Mouse (Mus musculus) retina, postnatal 1 day (tissue): ENCODE data around the gene Eef2kmt.
"Not testable (repeated sequence)": the region's sequence is repeated elsewhere in the genome, so short reads cannot be mapped to it uniquely, and the experiment has no call there.

Experiments used
- DNase-seq: peaks from one replicate; pipeline ENCODE4 v3.0.0-alpha.2; 2012

Eef2kmt gene

DNA sequence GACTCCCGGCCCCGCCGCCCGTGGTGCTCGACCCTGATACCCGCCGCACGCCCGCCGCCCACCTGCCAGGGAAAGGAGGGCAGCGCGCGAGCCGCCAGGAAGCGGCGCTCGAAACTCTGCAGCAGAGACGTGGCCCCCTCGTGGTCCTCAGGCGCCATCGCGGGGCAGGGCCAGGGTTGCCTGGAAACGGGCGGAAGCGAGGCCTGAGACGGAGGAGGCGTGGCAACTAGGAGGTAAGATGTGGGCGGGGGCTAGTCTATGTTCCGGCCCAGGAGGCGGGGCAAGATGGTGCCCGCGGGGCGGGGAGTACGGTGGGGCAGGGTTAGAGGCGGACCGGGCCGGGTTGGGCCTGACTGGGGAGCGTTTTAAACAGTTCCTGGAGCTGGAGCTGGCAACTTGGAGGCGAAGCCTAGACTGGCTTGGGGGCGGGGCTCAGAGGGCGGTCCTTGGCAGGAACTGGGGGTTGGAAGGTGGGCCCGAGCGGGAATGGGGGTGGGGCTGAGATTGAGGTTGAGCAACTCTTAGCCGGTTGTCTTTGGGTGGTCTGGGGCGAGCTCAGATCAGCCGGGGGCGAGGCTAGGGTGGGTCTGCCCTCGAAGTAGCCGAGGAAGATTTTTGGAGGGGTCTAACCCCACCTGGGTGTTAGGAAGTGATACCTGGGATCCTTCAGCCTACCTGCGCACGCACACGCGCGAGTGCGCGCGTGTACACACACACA, at the start of gene Eef2kmt:
Gene Eef2kmt, minus strand, starts transcription at position 205 of the 718 bp plus-strand sequence.
- peak; percentile 99 for DNase-seq

- DNase-seq: no peak
Observed at GRCm38 (mm10) chr16:5295238-5295637, 39.5 kb upstream of the Eef2kmt start.

GRCm38 (mm10) chr16:5285376-5285775, 29.6 kb upstream of the Eef2kmt start:
- DNase-seq: no peak

- no peak for DNase-seq
Observed at GRCm38 (mm10) chr16:5282686-5283085, 26.9 kb upstream of the Eef2kmt start.

- peak; percentile 3 for DNase-seq
Observed at GRCm38 (mm10) chr16:5279571-5280222, 23.9 kb upstream of the Eef2kmt start.

- DNase-seq: no peak
Observed at GRCm38 (mm10) chr16:5272371-5272770, 16.6 kb upstream of the Eef2kmt start.

DNA sequence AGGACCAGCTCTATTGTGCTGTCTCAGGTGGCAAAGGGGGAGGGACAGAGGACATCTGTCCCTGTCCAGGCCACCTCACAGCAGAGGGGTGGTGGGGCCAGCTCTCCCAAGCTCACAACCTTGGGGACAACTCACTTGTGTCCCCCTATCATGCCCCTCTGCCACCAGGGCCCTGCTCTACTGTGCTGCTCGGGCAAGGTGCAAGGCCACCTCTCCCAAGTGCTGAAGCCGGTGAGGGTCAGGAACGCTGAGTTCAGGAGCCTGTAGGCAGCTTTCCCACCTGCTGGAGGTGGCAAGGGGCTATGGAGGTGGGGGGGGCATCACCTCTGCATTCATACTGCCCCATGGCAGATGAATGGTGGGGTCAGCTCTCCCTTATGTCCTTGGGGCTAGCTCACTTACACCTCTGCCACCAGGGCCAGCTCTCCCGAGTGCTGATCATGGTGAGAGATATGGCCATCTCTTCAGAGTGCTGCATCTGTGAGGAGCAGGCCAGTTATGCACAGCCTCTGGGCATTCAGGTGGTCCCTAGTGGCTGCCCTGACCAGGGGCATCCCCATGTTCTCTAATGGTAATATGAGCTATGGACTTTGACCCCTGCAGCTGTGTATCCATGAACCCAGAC, 15.7 kb upstream of the Eef2kmt start:
- no peak for DNase-seq

- no peak for DNase-seq
Observed at GRCm38 (mm10) chr16:5263926-5264325, 8.1 kb upstream of the Eef2kmt start.

DNA sequence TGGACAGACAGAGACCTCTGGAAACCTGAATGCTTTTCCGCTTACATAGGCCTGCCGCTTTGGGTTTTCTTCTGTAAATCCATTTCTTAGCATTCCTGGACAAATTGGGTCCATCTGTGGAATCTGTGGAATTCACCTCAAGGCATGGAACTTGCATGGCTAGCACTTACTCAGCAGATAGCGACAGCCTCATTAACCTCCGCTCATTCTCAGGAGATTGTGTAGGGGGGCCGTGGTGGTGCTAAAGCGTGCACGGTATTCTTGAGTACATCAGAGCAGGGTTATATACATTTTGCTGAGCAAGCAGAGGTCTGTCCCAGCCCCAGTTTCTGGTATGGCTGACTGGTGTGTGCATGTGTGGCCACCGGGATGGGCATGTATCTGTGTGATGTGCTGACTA, 7.4 kb upstream of the Eef2kmt start:
- DNase-seq: no peak

DNA sequence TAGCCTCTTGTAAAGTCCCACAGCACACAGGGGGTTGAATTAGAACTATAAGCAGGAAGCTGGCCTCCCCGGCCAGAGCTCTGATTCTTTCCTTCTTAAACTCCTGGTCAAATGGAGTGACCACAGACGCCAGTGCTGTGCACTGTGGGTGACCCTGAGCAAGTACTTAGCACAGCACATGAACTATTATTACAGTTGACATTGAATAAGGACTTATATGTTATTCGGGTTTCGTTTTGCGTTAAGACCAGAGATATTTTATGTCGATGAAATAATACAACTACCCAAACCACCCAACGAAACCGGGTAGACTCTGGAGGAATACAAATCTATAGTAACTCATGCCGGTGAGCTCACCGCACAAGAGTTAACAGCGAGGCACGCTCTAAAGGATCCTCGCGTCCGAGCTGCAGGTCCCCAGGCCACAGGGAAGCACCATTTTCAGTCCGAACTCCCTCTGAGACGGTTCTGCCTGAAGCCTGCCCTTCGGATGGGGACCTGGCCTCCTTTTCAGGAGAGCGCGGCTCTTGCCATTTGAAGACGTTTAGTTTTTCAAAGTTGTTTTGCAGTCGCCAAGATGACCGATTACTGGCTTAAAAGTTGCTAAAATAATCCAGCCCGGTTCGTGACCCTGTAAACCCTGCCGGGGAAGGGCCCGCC, 572 bp downstream of the Eef2kmt start:
- DNase-seq: peak; percentile 9

- DNase-seq: peak; percentile 89
Observed at GRCm38 (mm10) chr16:5254346-5255025, 1.3 kb downstream of the Eef2kmt start.

GRCm38 (mm10) chr16:5252260-5252659, 3.5 kb downstream of the Eef2kmt start:
- no peak for DNase-seq

DNA sequence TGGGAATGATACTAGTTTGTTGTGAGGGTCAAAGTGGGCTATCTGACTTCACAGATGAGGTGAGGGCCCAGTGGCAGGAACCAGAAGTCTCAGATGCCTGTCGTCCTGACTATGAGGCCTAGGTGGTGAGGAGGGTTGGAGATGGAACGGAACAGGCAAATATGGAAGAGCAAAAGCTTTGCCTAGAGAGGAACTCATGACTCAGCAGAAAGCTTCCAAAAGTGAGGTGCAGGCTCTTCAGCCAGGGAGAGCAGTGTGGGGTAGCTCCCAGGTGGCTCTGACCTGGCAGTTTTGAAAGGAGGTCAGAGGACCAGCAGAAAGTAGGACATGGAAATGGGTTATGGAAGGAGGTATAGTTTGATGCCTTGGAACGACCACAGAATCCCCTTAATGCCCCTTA, 4.9 kb downstream of the Eef2kmt start:
- no peak for DNase-seq

DNA sequence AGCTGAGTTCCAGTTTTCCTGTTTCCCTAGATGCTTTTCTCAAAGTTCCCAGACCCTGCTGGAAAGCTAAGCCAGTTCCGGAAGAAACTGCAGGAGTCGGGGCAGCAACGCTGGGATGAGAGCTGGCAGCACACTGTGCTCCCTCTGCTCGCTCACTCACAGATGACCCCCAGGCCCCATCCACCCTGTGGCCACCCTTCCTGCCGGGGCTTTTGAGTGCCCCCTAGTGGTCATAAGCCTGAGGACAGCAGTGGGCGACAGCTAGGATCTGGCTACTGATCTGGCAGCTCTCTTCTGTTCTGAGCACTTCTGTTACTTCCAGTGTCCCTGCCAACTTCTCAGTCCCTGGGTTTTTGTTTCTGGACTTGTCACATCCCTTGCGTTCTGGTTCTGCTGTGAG, 11.4 kb downstream of the Eef2kmt start:
- peak; percentile 61 for DNase-seq

DNA sequence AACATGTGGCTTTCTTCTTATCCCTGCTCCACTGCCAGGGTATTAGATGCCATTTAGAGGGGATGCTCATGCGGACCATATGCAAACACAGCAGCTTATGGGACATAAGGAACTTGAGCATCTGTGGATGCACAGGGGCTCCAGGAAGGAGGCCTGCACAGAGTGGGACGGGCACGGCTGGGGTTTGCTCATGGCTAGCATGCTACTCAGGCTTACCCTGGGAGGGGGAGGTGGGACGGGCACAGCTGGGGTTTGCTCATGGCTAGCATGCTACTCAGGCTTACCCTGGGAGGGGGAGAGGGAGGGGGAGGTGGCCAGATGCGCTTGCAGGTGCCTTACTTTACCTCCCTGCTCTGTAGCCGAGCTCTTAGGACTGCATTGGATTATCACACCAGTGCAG, 12.9 kb downstream of the Eef2kmt start:
- DNase-seq: no peak

- no peak for DNase-seq
Observed at GRCm38 (mm10) chr16:5242355-5242754, 13.4 kb downstream of the Eef2kmt start.

- peak; percentile 96 for DNase-seq
Observed at GRCm38 (mm10) chr16:5233418-5234313, 22.1 kb downstream of the Eef2kmt start, which contains the start of gene Alg1. Gene Alg1, plus strand, starts transcription at chr16:5233621.

GRCm38 (mm10) chr16:5232982-5233381, 22.8 kb downstream of the Eef2kmt start:
- no peak for DNase-seq

DNA sequence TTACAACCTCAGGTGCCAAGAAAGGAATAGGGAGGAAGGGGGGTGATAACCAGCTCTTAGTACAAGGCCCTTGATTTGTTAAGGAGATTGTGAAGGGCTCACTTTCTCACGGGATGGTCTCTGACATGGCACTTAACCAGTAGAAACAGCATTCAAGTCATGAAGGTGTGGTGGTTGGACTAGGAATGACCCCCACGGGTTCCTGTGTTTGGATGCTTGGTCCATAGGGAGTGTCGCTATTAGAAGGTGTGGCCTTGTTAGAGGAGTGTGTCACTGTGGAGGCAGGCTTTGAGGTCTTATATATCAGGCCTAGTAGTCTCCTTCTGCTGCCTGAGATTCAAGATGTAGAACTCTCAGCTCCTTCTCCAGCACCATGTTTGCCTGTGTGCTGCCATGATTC, 27.7 kb downstream of the Eef2kmt start:
- not testable (repeated sequence) for DNase-seq

- DNase-seq: not testable (repeated sequence)
Observed at GRCm38 (mm10) chr16:5227501-5227900, 28.3 kb downstream of the Eef2kmt start.

DNA sequence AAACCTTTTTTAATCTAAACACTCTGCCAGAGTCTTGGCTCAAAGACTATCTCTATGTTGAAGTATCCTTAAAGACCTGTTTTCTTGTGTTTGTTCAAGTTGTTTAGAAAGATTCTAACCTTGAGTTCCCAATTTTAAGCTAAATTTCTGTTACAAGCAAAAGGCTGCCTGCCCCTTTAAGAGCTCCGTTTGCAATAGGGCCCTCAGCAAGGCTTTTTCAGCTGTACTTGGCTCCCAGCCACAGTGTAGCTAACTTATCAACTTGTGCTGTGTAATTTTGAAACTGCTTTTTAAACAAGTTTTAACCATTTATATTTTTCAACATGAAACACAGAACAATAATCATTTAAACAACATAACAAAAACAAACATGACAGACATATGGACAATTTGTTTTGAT, 29.2 kb downstream of the Eef2kmt start:
- not testable (repeated sequence) for DNase-seq

DNA sequence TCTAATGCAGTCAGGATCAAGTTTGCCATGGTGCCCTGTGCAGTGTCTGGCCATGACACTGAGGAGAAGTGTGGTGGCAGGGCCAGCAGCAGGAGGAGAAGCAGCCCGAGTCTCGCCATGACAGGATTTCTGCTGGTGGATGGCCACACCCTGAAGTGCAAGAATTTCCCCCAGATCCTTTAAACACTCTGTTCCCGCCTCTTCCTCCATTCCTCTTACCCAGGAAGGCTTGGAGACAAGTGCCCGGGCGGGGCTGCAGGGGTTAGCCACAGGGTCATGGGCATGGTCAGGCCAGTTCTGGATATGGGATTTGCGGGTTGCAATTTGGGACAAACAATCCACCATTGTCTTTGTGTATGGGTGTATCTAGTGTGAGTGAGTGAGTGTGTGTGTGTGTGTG, 33.6 kb downstream of the Eef2kmt start, which contains the start of gene AU021092:
Gene AU021092, minus strand, starts transcription at position 160 of the 400 bp plus-strand sequence.
- DNase-seq: no peak
